Mouse (Mus musculus): Measurements from ENCODE around the gene 4931409K22Rik. TPM values are rescaled to one million over a fixed set of nuclear protein-coding genes. Genes with fewer than 3 reads are reported as not detected.

4931409K22Rik gene
- polyA plus RNA-seq, 1 experiment, result 0.14 TPM

DNA sequence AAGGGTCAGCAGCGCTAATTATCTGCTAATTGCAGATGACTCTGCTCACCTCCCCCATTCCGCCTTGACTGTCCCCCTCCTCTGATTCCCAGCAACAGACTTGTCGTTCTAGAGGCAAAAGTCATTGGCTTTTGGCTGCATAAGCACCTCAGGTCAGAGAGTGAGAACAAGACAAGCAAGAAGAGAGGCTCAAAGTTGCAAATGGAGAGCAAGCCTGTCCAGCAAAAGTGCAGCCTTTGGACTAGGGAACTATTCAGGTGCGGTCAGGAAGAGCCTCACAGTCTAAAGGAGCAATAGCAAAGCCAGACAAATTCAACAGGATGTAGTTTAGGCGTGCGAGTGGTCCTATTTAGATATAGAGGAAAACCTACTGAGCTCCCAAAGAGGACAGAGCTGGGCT is 28.8 kb downstream of the 4931409K22Rik start:
- no peak overlapping the region for H3K4me3 ChIP-seq (ENCODE audit: insufficient read depth, low read depth, low read length)
- H3K36me3 ChIP-seq (ENCODE audit: control insufficient read depth, insufficient read depth, low read length), result no peaks in the 10 kb centered on the region
- no peak overlapping the region for H3K27ac ChIP-seq (ENCODE audit: insufficient read depth, low read depth, low read length)
- H3K27me3 ChIP-seq (replicated peaks; ENCODE audit: control insufficient read depth, insufficient read depth, low read length), result peaks cover 4% of the 10 kb centered on the region
- TF ChIP-seq CTCF (conservative IDR thresholded peaks at IDR 0.05; ENCODE audit: insufficient read depth, insufficient read length, low read depth, low read length), result no peak
- WGBS, result 17% methylated on average over 6 of the region's 6 CpGs
- H3K4me1 ChIP-seq (ENCODE audit: control insufficient read depth, insufficient read depth, low read length), result no peaks in the 10 kb centered on the region
- DNase-seq, result no peak

DNA sequence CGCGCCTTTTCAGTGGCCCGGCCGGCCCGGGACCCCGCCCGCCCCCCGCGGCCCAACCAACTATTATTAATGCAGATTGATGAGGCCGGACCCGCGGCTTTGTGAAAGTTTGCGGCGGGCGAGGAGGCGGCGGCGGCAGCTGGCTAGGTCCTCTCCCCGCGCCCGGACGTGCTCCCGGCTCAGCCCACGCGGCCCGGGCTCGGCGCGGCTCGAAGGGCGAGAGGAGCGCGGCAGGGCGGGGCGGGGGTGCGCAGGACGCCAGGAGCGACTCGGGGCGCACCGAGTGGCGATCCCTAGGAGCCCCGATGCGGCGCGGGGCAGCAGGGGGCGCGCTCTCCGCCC is 29.7 kb downstream of the 4931409K22Rik start, which contains the start of gene Gbx1:
TSS of gene Gbx1 (minus strand) at position 314 of the 342 bp plus-strand sequence.
- Histone ChIP-seq H3K4me1 (ENCODE audit: control insufficient read depth, insufficient read depth, low read length) (no peaks in the 10 kb centered on the region), H3K27me3 (replicated peaks; ENCODE audit: control insufficient read depth, insufficient read depth, low read length) (peaks cover 4% of the 10 kb centered on the region), H3K4me3 (ENCODE audit: insufficient read depth, low read depth, low read length) (peak within 1 kb of the TSS; percentile 9), H3K27ac (ENCODE audit: insufficient read depth, low read depth, low read length) (no peak within 1 kb of the TSS), H3K36me3 (ENCODE audit: control insufficient read depth, insufficient read depth, low read length) (no peaks in the 10 kb centered on the region)
- no peak for DNase-seq
- TF ChIP-seq POLR2A (IDR thresholded peaks at IDR 0.05; ENCODE audit: low read depth, low read length) (no peak), CTCF (conservative IDR thresholded peaks at IDR 0.05; ENCODE audit: insufficient read depth, insufficient read length, low read depth, low read length) (no peak)
- WGBS, result 2% methylated on average over 48 of the region's 49 CpGs

DNA sequence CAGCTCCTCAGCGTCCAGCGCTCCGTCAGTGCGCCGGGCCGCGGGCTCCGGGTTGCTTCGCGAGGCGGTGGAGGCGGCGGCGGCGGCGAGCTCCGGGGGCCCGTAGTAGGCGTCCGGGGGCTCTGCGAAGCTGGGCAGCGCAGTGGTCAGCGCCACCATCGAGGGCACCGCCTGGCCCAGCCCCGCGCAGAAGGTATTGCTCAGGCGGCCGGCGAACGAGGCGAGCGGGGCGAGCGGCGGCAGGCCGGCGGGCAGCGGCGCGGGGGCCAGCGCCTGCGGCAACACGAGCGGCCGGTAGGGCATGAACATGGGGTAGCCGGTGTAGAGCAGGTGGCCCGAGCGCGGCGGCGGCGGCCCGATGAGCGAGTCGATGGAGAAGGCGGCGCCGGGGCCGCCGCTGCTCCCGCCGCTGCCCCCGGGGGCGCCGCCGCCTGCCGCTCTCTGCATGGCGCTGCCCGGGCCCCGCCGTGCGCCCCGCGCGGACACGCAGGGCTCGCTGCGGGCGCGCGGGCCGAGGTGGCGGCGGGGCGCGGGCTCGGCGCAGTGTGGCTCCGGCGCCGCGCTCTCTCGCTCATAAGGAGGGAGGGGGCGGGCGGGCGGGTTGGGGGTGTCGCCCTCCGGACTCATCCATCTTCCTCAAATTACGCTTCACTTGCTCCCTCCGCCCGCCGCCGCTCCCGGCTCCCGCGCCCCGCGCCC is 30.3 kb downstream of the 4931409K22Rik start:
- Histone ChIP-seq H3K4me3 (ENCODE audit: insufficient read depth, low read depth, low read length) (peak overlapping the region; percentile 9; the same call in 1 of the 2 replicates), H3K36me3 (ENCODE audit: control insufficient read depth, insufficient read depth, low read length) (no peaks in the 10 kb centered on the region), H3K27ac (ENCODE audit: insufficient read depth, low read depth, low read length) (no peak overlapping the region), H3K4me1 (ENCODE audit: control insufficient read depth, insufficient read depth, low read length) (no peaks in the 10 kb centered on the region), H3K27me3 (replicated peaks; ENCODE audit: control insufficient read depth, insufficient read depth, low read length) (peaks cover 4% of the 10 kb centered on the region)
- 1% methylated on average over 83 of the region's 109 CpGs for WGBS
- DNase-seq, result no peak
- no peak for TF ChIP-seq POLR2A (IDR thresholded peaks at IDR 0.05; ENCODE audit: low read depth, low read length)
- TF ChIP-seq CTCF (conservative IDR thresholded peaks at IDR 0.05; ENCODE audit: insufficient read depth, insufficient read length, low read depth, low read length), result no peak

DNA sequence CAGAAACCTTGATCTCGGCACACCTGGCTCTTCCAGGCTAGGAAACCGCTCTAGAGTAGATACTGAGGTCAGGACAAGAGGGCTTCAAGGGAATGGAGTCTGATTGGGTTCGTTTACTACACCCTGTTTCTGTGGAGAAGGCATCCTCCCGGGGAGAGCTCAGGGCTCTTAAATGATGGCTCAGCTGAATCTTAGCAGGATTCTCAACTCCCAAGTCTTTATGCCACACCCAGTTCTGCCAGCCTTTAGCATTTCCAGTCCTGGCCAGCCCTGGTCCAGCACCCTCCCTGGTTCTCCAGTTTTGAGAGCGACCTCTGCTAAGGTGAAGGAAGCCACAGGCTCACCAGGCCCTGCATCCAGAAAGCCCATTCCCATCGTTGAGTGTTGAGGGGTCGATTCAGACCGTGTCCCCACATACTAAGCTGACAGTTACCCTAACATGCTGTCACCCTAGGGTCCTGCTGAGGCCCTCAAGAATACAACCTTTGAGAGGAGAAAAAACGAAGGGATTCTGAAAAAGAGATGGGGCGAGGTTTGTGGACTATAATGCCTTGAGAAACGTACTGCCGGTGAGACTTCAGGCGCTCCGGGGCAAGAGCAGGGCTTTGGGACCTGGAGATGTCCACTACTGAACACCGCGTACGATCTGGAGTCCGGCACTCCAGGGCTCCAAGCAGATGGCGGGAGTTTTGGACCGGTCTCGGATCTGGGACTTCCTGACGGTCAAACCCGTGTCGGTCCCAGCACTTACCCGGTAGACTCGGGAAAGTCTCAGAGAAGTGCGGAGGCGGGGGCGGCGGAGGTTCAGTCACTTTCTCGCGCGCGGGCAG is 31.0 kb downstream of the 4931409K22Rik start:
- peaks cover 4% of the 10 kb centered on the region for H3K27me3 ChIP-seq (replicated peaks; ENCODE audit: control insufficient read depth, insufficient read depth, low read length)
- H3K4me3 ChIP-seq (ENCODE audit: insufficient read depth, low read depth, low read length), result no peak overlapping the region
- WGBS, result 4% methylated on average over 34 of the region's 34 CpGs

DNA sequence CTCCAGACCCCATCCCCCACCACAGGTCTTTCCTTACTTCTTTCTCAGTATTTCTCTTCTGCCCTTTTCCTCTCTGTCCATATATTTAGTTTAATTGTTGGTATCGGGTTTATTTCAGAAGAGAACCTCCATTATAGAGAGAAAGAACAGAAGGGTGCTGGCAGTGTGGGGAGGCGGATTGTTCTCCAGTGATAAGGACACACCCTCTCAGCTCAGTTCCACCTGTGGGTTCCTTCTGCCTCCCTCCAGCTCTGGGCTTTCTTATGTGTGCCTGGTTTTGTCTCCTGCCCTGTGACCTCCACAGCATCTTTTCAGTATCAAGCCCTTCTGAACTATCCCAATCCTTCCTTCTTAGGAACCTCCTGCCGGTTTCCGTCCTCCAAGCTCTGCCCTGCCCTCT is 32.1 kb downstream of the 4931409K22Rik start:
- peaks cover 4% of the 10 kb centered on the region for H3K27me3 ChIP-seq (replicated peaks; ENCODE audit: control insufficient read depth, insufficient read depth, low read length)
- H3K4me3 ChIP-seq (ENCODE audit: insufficient read depth, low read depth, low read length), result no peak overlapping the region
- no peak for DNase-seq
- TF ChIP-seq POLR2A (IDR thresholded peaks at IDR 0.05; ENCODE audit: low read depth, low read length), result no peak
- no peak for TF ChIP-seq CTCF (conservative IDR thresholded peaks at IDR 0.05; ENCODE audit: insufficient read depth, insufficient read length, low read depth, low read length)
- no peaks in the 10 kb centered on the region for H3K36me3 ChIP-seq (ENCODE audit: control insufficient read depth, insufficient read depth, low read length)
- WGBS, result 18% methylated on average over 4 of the region's 4 CpGs
- H3K27ac ChIP-seq (ENCODE audit: insufficient read depth, low read depth, low read length), result no peak overlapping the region
- no peaks in the 10 kb centered on the region for H3K4me1 ChIP-seq (ENCODE audit: control insufficient read depth, insufficient read depth, low read length)

More for the DNA sequence above, 31.0 kb downstream of the 4931409K22Rik start:
- Histone ChIP-seq H3K27ac (ENCODE audit: insufficient read depth, low read depth, low read length) (no peak overlapping the region), H3K36me3 (ENCODE audit: control insufficient read depth, insufficient read depth, low read length) (no peaks in the 10 kb centered on the region), H3K4me1 (ENCODE audit: control insufficient read depth, insufficient read depth, low read length) (no peaks in the 10 kb centered on the region)
- DNase-seq, result no peak
- no peak for TF ChIP-seq CTCF (conservative IDR thresholded peaks at IDR 0.05; ENCODE audit: insufficient read depth, insufficient read length, low read depth, low read length)
- TF ChIP-seq POLR2A (IDR thresholded peaks at IDR 0.05; ENCODE audit: low read depth, low read length), result no peak

DNA sequence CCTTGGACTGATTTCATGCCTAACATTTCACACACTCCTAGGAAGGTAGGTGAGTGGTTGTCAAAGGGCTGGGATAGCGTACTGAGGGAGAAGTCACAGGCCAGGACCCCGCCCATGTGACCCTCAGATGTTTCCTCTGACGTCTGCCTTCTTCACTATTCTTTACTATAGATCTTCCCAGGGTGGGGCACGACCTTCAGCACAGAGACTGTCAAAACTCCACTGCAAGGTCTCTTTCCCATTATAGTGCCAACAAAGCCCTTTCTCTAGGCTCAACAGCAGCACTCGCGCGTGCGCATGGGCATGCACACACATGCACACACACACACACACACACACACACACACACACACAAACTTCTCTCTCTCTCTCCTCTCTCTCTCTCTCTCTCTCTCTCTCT is 32.8 kb downstream of the 4931409K22Rik start:
- 59% methylated on average over 8 of the region's 8 CpGs for WGBS
- no peak overlapping the region for H3K27ac ChIP-seq (ENCODE audit: insufficient read depth, low read depth, low read length)
- no peaks in the 10 kb centered on the region for H3K4me1 ChIP-seq (ENCODE audit: control insufficient read depth, insufficient read depth, low read length)
- TF ChIP-seq CTCF (conservative IDR thresholded peaks at IDR 0.05; ENCODE audit: insufficient read depth, insufficient read length, low read depth, low read length) (no peak), POLR2A (IDR thresholded peaks at IDR 0.05; ENCODE audit: low read depth, low read length) (no peak)
- H3K4me3 ChIP-seq (ENCODE audit: insufficient read depth, low read depth, low read length), result no peak overlapping the region
- H3K27me3 ChIP-seq (replicated peaks; ENCODE audit: control insufficient read depth, insufficient read depth, low read length), result peaks cover 4% of the 10 kb centered on the region
- H3K36me3 ChIP-seq (ENCODE audit: control insufficient read depth, insufficient read depth, low read length), result no peaks in the 10 kb centered on the region
- no peak for DNase-seq

DNA sequence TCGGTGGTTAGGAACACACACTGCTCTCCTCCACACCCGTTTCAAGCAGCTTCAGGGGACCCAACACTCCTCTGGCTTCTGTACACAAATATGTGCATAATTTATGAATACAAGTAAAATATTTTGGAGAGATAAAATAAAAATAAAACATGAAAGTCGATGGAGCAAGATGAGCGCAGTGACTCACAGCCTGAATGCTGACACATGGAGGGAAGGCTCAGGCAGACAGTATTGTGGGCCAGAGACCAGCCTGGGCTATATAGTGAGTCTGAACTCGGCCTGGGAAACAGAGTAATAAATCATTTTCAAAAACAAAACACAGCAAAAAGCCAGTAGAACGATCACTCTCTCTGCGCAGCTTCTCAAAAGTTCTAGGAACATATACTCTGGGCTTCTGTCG is 35.2 kb downstream of the 4931409K22Rik start:
- Histone ChIP-seq H3K4me3 (ENCODE audit: insufficient read depth, low read depth, low read length) (no peak overlapping the region), H3K4me1 (ENCODE audit: control insufficient read depth, insufficient read depth, low read length) (no peaks in the 10 kb centered on the region), H3K27ac (ENCODE audit: insufficient read depth, low read depth, low read length) (no peak overlapping the region), H3K36me3 (ENCODE audit: control insufficient read depth, insufficient read depth, low read length) (no peaks in the 10 kb centered on the region), H3K27me3 (replicated peaks; ENCODE audit: control insufficient read depth, insufficient read depth, low read length) (peaks cover 3% of the 10 kb centered on the region)
- no peak for TF ChIP-seq CTCF (conservative IDR thresholded peaks at IDR 0.05; ENCODE audit: insufficient read depth, insufficient read length, low read depth, low read length)
- TF ChIP-seq POLR2A (IDR thresholded peaks at IDR 0.05; ENCODE audit: low read depth, low read length), result no peak
- WGBS, result 52% methylated on average over 8 of the region's 8 CpGs
- no peak for DNase-seq
